Mouse (Mus musculus) limb, embryonic 14.5 days (tissue): Measurements from ENCODE around the gene Wtap. TPM values are rescaled to one million over a fixed set of nuclear protein-coding genes. Genes with fewer than 3 reads are reported as not detected.
A peak's percentile ranks its signal among the peaks of the same experiment; 100 is the strongest.

Source experiments
- ATAC-seq: fragments of 200-750 bp; cut with Nextera tagmentation; 2 replicates; pipeline ENCODE4 v1.8.0; 2017; ENCODE audit warnings: low read depth, moderate number of reproducible peaks, moderate TSS enrichment; ENCODE audit not compliant: low FRiP score
- DNase-seq: peaks from one replicate; pipeline ENCODE4 v3.0.0-alpha.2; 2015; ENCODE audit warnings: low spot score
- H3K27ac ChIP-seq: fragments of 300-500 bp; sonication (generic); replicated peaks from 2 replicates; pipeline ENCODE4 v1.5.1; 2014; ENCODE audit warnings: low read depth, mild to moderate bottlenecking, low read length, moderate library complexity, mixed read lengths
- H3K27me3 ChIP-seq: fragments of 300-500 bp; sonication (generic); 2 replicates; pipeline ENCODE4 v1.6.1; 2014; ENCODE audit warnings: low read length, mixed read lengths; ENCODE audit not compliant: control insufficient read depth, insufficient read depth
- H3K36me3 ChIP-seq: fragments of 300-500 bp; sonication (generic); 2 replicates; pipeline ENCODE4 v1.6.1; 2014; ENCODE audit warnings: mild to moderate bottlenecking, low read length, moderate library complexity, mixed read lengths; ENCODE audit not compliant: control insufficient read depth, insufficient read depth
- H3K4me1 ChIP-seq: fragments of 300-500 bp; sonication (generic); 2 replicates; pipeline ENCODE4 v1.6.1; 2014; ENCODE audit warnings: antibody characterized with exemption, low read length, mixed read lengths; ENCODE audit not compliant: control insufficient read depth, insufficient read depth
- H3K4me2 ChIP-seq: fragments of 300-500 bp; sonication (generic); replicated peaks from 2 replicates; pipeline ENCODE4 v1.6.1; 2014; ENCODE audit warnings: low read depth, mild to moderate bottlenecking, low read length, moderate library complexity; ENCODE audit not compliant: severe bottlenecking
- H3K4me3 ChIP-seq: fragments of 300-500 bp; sonication (generic); replicated peaks from 2 replicates; pipeline ENCODE4 v1.5.1; 2014; ENCODE audit warnings: low read length
- H3K9ac ChIP-seq: fragments of 300-500 bp; sonication (generic); 2 replicates; pipeline ENCODE4 v1.6.1; 2014; ENCODE audit warnings: mild to moderate bottlenecking, low read depth, low read length, moderate library complexity; ENCODE audit not compliant: severe bottlenecking
- H3K9me3 ChIP-seq: fragments of 300-500 bp; sonication (generic); 2 replicates; pipeline ENCODE4 v1.6.1; 2016; ENCODE audit warnings: low read length; ENCODE audit not compliant: control insufficient read depth
- POLR2A ChIP-seq: fragments of 200-500 bp; IDR thresholded peaks from 2 replicates; pipeline ENCODE4 v1.8.0; 2012; ENCODE audit warnings: inconsistent platforms, mild to moderate bottlenecking, moderate library complexity, borderline replicate concordance; ENCODE audit not compliant: insufficient read depth, insufficient read length; ENCODE audit errors: extremely low read depth
- WGBS: fragments of 180-500 bp; shearing (Covaris S2); extraction: QIAGEN DNeasy Blood & Tissue Kit; methylation state at CpG from one replicate; pipeline ENCODE4 v1.1.7; 2014; 5-methylcytosine and 5-hydroxymethylcytosine counted together
- polyA plus RNA-seq, 2 experiments: library from polyadenylated mRNA; depleted of rRNA in 1 of 2; stranded (reverse) in 1 of 2; unstranded in 1 of 2; fragments of >200 nt; fragmentation: Nextera tagmentation in 1 of 2; extraction: Ambion mirVana in 1 of 2; gene quantifications; 2 replicates each; pipeline versions ENCODE4 v1.2.1 to v1.2.3; 2012 to 2014

The Wtap gene
- polyA plus RNA-seq, 2 experiments, result 86.1 to 135 TPM

DNA sequence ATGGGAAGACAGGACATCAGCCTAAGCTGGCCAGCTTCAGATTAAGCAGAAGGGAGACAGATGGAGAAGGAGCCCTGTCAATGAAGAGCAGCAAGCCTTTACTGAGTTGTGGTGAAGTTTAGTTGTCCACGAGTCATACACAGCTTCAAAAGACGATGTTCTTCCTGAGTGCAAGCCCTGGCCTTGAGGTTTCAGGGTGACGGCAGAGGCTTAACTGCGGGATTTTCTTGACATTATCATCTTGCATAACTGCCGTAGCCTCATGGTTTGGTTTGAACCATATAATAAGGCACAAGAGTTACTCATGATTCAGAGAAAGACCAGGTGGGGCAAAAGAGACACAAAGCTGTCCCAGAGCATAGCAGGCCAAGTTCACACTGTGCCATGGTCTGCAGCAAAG is 3.9 kb upstream of the Wtap start:
- Histone ChIP-seq H3K36me3 (no peaks in the 10 kb centered on the region), H3K27ac (no peak overlapping the region), H3K4me1 (no peaks in the 10 kb centered on the region), H3K27me3 (no peaks in the 10 kb centered on the region), H3K9ac (no peak overlapping the region), H3K9me3 (no peaks in the 10 kb centered on the region), H3K4me3 (no peak overlapping the region), H3K4me2 (no peak overlapping the region)
- WGBS, result 96% methylated on average over 5 of the region's 5 CpGs
- ATAC-seq (no peak), DNase-seq (no peak)
- TF ChIP-seq POLR2A, result no peak

DNA sequence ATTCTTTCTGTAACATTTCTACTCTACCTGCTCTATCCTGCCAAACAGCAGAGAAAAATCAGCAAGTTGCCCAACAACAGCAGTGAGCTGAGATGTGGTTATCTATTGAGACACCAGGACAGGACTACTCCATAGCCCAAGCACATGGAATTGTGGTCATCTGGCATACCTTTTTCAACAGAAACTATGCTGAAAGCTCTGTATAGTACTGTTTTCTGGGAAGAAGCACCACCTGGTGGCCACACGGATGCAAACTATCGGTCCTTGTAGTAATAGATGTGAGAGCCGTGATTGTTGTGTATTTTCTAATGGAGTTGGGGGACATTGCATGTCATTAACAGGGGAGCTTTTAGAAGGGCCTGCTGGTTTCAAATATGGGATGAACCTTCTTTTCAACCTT is 2.4 kb upstream of the Wtap start:
- no peak for TF ChIP-seq POLR2A
- H3K36me3 ChIP-seq, result no peaks in the 10 kb centered on the region
- no peak overlapping the region for H3K9ac ChIP-seq
- ATAC-seq (no peak), DNase-seq (peak; percentile 69)
- no peak overlapping the region for H3K4me3 ChIP-seq
- 19% methylated on average over 3 of the region's 3 CpGs for WGBS
- H3K4me2 ChIP-seq, result no peak overlapping the region
- no peaks in the 10 kb centered on the region for H3K27me3 ChIP-seq
- H3K27ac ChIP-seq, result no peak overlapping the region
- no peaks in the 10 kb centered on the region for H3K9me3 ChIP-seq
- H3K4me1 ChIP-seq, result no peaks in the 10 kb centered on the region

DNA sequence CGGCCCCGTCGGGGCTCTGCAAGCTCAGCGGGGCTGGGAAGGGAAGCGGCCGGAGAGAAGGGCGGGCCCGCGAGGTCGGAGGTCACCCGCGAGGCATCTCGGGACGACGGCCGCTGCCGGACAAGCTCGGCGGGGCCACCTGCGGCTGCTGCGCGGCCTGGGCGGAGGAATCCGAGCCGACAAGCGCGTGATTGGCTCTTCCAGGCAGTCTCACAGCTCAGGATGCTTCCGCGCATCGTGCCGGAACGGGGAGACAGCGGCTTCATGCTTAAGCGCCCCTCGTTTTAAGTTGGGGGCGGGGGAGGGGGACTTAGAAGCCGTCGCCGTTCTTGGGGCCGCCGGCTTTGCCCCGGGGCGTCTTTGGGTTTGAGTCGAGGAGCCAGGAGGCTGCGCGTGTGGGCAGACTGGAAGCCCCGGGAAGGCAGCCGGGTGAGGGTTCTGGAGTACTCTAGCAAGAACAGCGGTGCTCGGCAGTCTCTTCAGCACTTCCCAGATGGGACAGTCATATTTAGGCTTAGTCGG is 1.4 kb downstream of the Wtap start:
- TF ChIP-seq POLR2A, result peak; percentile 11; the same call in 1 of the 2 replicates

DNA sequence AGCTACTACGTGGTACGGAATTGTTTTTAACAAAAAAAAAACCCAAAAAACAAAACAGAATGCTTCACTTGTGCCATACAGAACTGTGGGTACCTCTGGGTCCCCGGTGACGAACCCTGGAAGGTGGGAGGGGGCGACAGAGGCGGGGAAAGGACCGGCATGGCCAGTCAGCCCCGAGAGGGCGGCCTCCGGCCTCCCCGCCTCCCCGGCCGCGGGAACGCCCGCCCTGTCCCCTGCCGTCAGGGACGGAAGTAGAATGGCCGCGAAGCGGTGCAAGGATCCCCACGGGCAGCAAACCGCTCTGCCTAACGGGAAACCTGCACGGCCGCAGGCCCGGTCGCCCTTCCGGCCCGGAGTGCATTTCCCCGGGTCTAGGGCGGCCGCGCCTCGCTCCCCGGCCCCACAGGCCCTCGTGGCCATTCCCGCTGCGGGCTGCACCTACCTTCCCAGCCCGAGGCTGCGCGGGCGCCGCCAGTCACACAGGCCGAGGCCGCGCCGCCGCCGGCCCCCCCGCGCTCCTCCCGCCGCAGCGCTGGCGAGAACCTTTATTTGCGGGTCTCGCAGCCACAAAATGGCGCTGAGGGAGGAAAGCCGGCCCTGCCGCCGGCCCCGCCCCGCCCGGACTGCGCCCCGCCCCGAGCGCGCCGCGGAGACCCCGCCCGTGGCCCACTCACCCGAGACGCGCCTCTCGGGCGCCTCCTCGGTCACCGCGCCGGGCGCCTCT is 2.2 kb downstream of the Wtap start:
- Histone ChIP-seq H3K27ac (peak overlapping the region; percentile 99), H3K4me2 (peak overlapping the region; percentile 77), H3K9me3 (no peaks in the 10 kb centered on the region), H3K36me3 (peaks cover 8% of the 10 kb centered on the region; the same call in 1 of the 2 replicates), H3K4me3 (peak overlapping the region; percentile 97), H3K4me1 (peaks cover 8% of the 10 kb centered on the region; the same call in 1 of the 2 replicates), H3K27me3 (no peaks in the 10 kb centered on the region), H3K9ac (peak overlapping the region; percentile 99)
- DNase-seq (peak; percentile 77), ATAC-seq (peak; percentile 94)
- under 1% methylated on average over 55 of the region's 84 CpGs for WGBS
- TF ChIP-seq POLR2A, result 0 out of 2 replicates have a peak, but pooled peaks have one; percentile 10

More for the DNA sequence above, 1.4 kb downstream of the Wtap start:
- Histone ChIP-seq H3K9ac (peak overlapping the region; percentile 99), H3K27ac (peak overlapping the region; percentile 99), H3K27me3 (no peaks in the 10 kb centered on the region), H3K36me3 (peaks cover 8% of the 10 kb centered on the region; the same call in 1 of the 2 replicates), H3K4me3 (peak overlapping the region; percentile 97), H3K9me3 (no peaks in the 10 kb centered on the region), H3K4me1 (peaks cover 8% of the 10 kb centered on the region; the same call in 1 of the 2 replicates), H3K4me2 (peak overlapping the region; percentile 71)
- WGBS, result under 1% methylated on average over 45 of the region's 51 CpGs
- peak; percentile 94 for DNase-seq
- ATAC-seq, result peak; percentile 90

DNA sequence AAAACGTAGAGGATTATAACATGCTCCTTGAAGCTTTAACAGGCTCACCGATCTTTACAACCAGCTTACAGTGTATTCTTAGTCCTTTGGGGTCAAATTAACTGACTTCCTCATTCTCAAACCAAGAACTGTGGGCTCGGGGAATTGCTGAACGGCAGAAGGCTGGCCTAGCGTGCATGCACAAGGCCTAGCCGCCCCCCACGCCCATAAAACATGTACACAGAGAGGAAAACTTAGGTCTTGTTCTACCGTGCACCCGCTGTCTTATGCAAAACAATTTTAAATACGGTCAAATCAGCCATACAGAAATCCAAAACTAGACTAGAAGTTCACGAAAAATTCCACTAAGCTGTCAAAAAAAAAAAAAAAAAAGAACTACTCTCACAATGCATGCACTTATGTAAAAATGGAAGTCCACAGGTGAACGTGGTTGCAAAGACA is 2.8 kb downstream of the Wtap start:
- Histone ChIP-seq H3K4me2 (peak overlapping the region; percentile 77), H3K9ac (peak overlapping the region; percentile 99), H3K9me3 (no peaks in the 10 kb centered on the region), H3K4me1 (peaks cover 8% of the 10 kb centered on the region; the same call in 1 of the 2 replicates), H3K27me3 (no peaks in the 10 kb centered on the region), H3K4me3 (peak overlapping the region; percentile 97), H3K36me3 (peaks cover 8% of the 10 kb centered on the region; the same call in 1 of the 2 replicates), H3K27ac (peak overlapping the region; percentile 99)
- WGBS, result 1% methylated on average over 12 of the region's 12 CpGs
- DNase-seq (peak; percentile 15), ATAC-seq (no peak)
- TF ChIP-seq POLR2A, result no peak
